8 mouse cellular contexts compared by ENCODE assay signal in genomic region chr1:75236117-75237050, GRCm38 (mm10). TPM values are rescaled to one million over a fixed set of nuclear protein-coding genes. Genes with fewer than 3 reads are reported as not detected.
A peak's percentile ranks its signal among the peaks of the same experiment; 100 is the strongest.
DNase-seq lines count a peak whose midpoint lies in the region; ATAC-seq lines count a peak whose summit lies in the region.

TSS of gene Dnajb2 (plus strand) at chr1:75236406.

- no peaks in the 10 kb centered on the region; the same call in 1 of the 2 replicates for H3K27me3 ChIP-seq in intestine, embryonic 16.5 days (replicated peaks; ENCODE audit: control insufficient read depth, insufficient read depth, low read length)
- H3K27me3 ChIP-seq in midbrain, embryonic 10.5 days (ENCODE audit: low read depth, poor library complexity, severe bottlenecking), result peaks cover 15% of the 10 kb centered on the region; the same call in 1 of the 2 replicates

- peak; percentile 90 for DNase-seq in adrenal gland, adult 8-10 months
- DNase-seq in embryo, embryonic 9.5 days (ENCODE audit: extremely low spot score), result peak; percentile 85
- DNase-seq in gonadal fat pad, adult 2 months (ENCODE audit: low read depth), result no peak
- DNase-seq in left cerebral cortex, postnatal 4 days, result peak; percentile 77
- DNase-seq in midbrain, embryonic 10.5 days (ENCODE audit: low spot score), result peak; percentile 84
- peak; percentile 74 for DNase-seq in right cerebral cortex, postnatal 4 days
- DNase-seq in yolk sac, embryonic 10.5 days (ENCODE audit: low spot score), result peak; percentile 94

- under 1% methylated on average over 64 of the region's 64 CpGs for whole genome bisulfite sequencing in intestine, embryonic 16.5 days
- WGBS in midbrain, embryonic 10.5 days, result under 1% methylated on average over 62 of the region's 64 CpGs

- ATAC-seq in intestine, embryonic 16.5 days, result peak; percentile 94

- H3K4me3 ChIP-seq in intestine, embryonic 16.5 days (ENCODE audit: low read length), result peak within 1 kb of the TSS; percentile 62
- H3K4me3 ChIP-seq in midbrain, embryonic 10.5 days, result peak within 1 kb of the TSS; percentile 71

- H3K36me3 ChIP-seq in intestine, embryonic 16.5 days (ENCODE audit: control insufficient read depth, insufficient read depth, low read length), result 0 out of 2 replicates have a peak, but pooled peaks cover 2% of the 10 kb centered on the region
- H3K36me3 ChIP-seq in midbrain, embryonic 10.5 days, result peaks cover 18% of the 10 kb centered on the region

- H3K9me3 ChIP-seq in intestine, embryonic 16.5 days (ENCODE audit: control insufficient read depth, low read length), result no peaks in the 10 kb centered on the region
- H3K9me3 ChIP-seq in midbrain, embryonic 10.5 days (replicated peaks), result no peaks in the 10 kb centered on the region

- H3K4me2 ChIP-seq in intestine, embryonic 16.5 days (ENCODE audit: low read depth, low read length), result peak within 1 kb of the TSS; percentile 68

- H3K9ac ChIP-seq in intestine, embryonic 16.5 days (ENCODE audit: low read depth, low read length), result peak within 1 kb of the TSS; percentile 72

- peak within 1 kb of the TSS; percentile 84 for H3K27ac ChIP-seq in intestine, embryonic 16.5 days (ENCODE audit: low read length)
- H3K27ac ChIP-seq in midbrain, embryonic 10.5 days (replicated peaks), result peak within 1 kb of the TSS; percentile 87

- intact Hi-C loops in left cerebral cortex, postnatal 4 days (cut with DNase I), result no loop called here

- peaks cover 7% of the 10 kb centered on the region for H3K4me1 ChIP-seq in intestine, embryonic 16.5 days (ENCODE audit: control insufficient read depth, insufficient read depth, low read length)
- H3K4me1 ChIP-seq in midbrain, embryonic 10.5 days, result peaks cover 25% of the 10 kb centered on the region

RNA-seq across cellular contexts. Expression of gene Dnajb2, which starts in this region (rescaled TPM):
- 100 to 1,000 TPM in 3 of 4 experiments, 10 to 100 TPM in 1; 85.7 to 111 (median 108) TPM for total RNA-seq in adrenal gland, adult 8-10 months (2022)
- 37.9 and 48.4 TPM in 2 replicates for polyA plus RNA-seq in gonadal fat pad, adult 2 months (2012; rRNA removed)
- polyA plus RNA-seq in intestine, embryonic 16.5 days (2015; fragmentation: Nextera tagmentation; extraction: Ambion mirVana), result 20.9 and 24.3 TPM in 2 replicates
- total RNA-seq in left cerebral cortex, postnatal 4 days (2021), result 10 to 100 TPM; 54.7 to 61.3 TPM
- polyA plus RNA-seq in midbrain, embryonic 10.5 days (2016; fragmentation: Nextera tagmentation; extraction: Ambion mirVana), result 27.5 and 27.9 TPM in 2 replicates
